Mouse (Mus musculus) testis, adult 2 months (tissue): ENCODE measurements around the gene Slc25a13. TPM values are rescaled to one million over a fixed set of nuclear protein-coding genes. Genes with fewer than 3 reads are reported as not detected.

Experiments used
- H3K27ac ChIP-seq: fragments of 200-500 bp; 2 replicates; pipeline ENCODE4 v1.5.1; 2012; ENCODE audit warnings: low read depth, low read length; ENCODE audit not compliant: control insufficient read depth, insufficient read depth
- H3K27me3 ChIP-seq: fragments of 200-500 bp; 2 replicates; pipeline ENCODE4 v1.6.1; 2012; ENCODE audit warnings: mild to moderate bottlenecking, low read length, moderate library complexity; ENCODE audit not compliant: control insufficient read depth, insufficient read depth
- H3K36me3 ChIP-seq: fragments of 200-500 bp; 2 replicates; pipeline ENCODE4 v1.6.1; 2012; ENCODE audit warnings: mild to moderate bottlenecking, low read length; ENCODE audit not compliant: control insufficient read depth, insufficient read depth
- H3K4me1 ChIP-seq: fragments of 200-500 bp; 2 replicates; pipeline ENCODE4 v1.6.1; 2012; ENCODE audit warnings: low read length; ENCODE audit not compliant: control insufficient read depth, insufficient read depth
- H3K4me3 ChIP-seq: fragments of 200-500 bp; 2 replicates; pipeline ENCODE4 v1.5.1; 2012; ENCODE audit warnings: low read depth, mild to moderate bottlenecking, low read length, moderate library complexity, mixed read lengths; ENCODE audit not compliant: control insufficient read depth
- CTCF ChIP-seq: fragments of 200-500 bp; IDR thresholded peaks from 2 replicates; pipeline ENCODE4 v1.5.1; 2012; ENCODE audit warnings: low read depth, mild to moderate bottlenecking, inconsistent platforms, low read length, moderate library complexity; ENCODE audit not compliant: control insufficient read depth, insufficient read depth, insufficient replicate concordance
- POLR2A ChIP-seq: fragments of 200-500 bp; IDR thresholded peaks from 2 replicates; pipeline ENCODE4 v1.6.1; 2012; ENCODE audit warnings: low read depth, mild to moderate bottlenecking, inconsistent platforms, low read length, moderate library complexity; ENCODE audit not compliant: control insufficient read depth
- polyA plus RNA-seq: library from polyadenylated mRNA; depleted of rRNA; stranded (reverse); fragments of >200 nt; gene quantifications from 2 replicates; pipeline ENCODE4 v1.2.3, GENCODE M21; 2012

Slc25a13 gene
- polyA plus RNA-seq, 1 experiment: 1.9 TPM

- Histone ChIP-seq H3K4me1 (no peaks in the 10 kb centered on the region; the same call in 1 of the 2 replicates), H3K4me3 (no peak overlapping the region), H3K27ac (no peak overlapping the region), H3K36me3 (no peaks in the 10 kb centered on the region), H3K27me3 (no peaks in the 10 kb centered on the region)
- TF ChIP-seq CTCF (no peak), POLR2A (no peak)
Measured at GRCm38 (mm10) chr6:6027664-6028063, 189.3 kb downstream of the Slc25a13 start.

GRCm38 (mm10) chr6:6023976-6024375 is 193.0 kb downstream of the Slc25a13 start:
- Histone ChIP-seq H3K4me1 (no peaks in the 10 kb centered on the region; the same call in 1 of the 2 replicates), H3K4me3 (no peak overlapping the region), H3K36me3 (no peaks in the 10 kb centered on the region), H3K27ac (no peak overlapping the region), H3K27me3 (no peaks in the 10 kb centered on the region)
- no peak for TF ChIP-seq POLR2A
- no peak for TF ChIP-seq CTCF

- no peak overlapping the region for H3K27ac ChIP-seq
- no peak overlapping the region for H3K4me3 ChIP-seq
- H3K27me3 ChIP-seq: no peaks in the 10 kb centered on the region
- no peak for TF ChIP-seq CTCF
- no peak for TF ChIP-seq POLR2A
- no peaks in the 10 kb centered on the region for H3K4me1 ChIP-seq
- no peaks in the 10 kb centered on the region for H3K36me3 ChIP-seq
Measured at GRCm38 (mm10) chr6:6016931-6017330, 200.0 kb downstream of the Slc25a13 start.

GRCm38 (mm10) chr6:6015616-6016015 is 201.4 kb downstream of the Slc25a13 start:
- Histone ChIP-seq H3K36me3 (no peaks in the 10 kb centered on the region), H3K27ac (no peak overlapping the region), H3K4me1 (no peaks in the 10 kb centered on the region), H3K27me3 (no peaks in the 10 kb centered on the region), H3K4me3 (no peak overlapping the region)
- no peak for TF ChIP-seq POLR2A
- no peak for TF ChIP-seq CTCF

GRCm38 (mm10) chr6:6011364-6011763 is 205.6 kb downstream of the Slc25a13 start:
- no peak overlapping the region for H3K4me3 ChIP-seq
- H3K36me3 ChIP-seq: no peaks in the 10 kb centered on the region
- no peaks in the 10 kb centered on the region for H3K27me3 ChIP-seq
- peaks cover under 1% of the 10 kb centered on the region; the same call in 1 of the 2 replicates for H3K4me1 ChIP-seq
- no peak overlapping the region for H3K27ac ChIP-seq
- TF ChIP-seq POLR2A: no peak
- no peak for TF ChIP-seq CTCF

GRCm38 (mm10) chr6:6005762-6006431 is 211.1 kb downstream of the Slc25a13 start:
- Histone ChIP-seq H3K4me1 (peaks cover 11% of the 10 kb centered on the region), H3K27ac (no peak overlapping the region), H3K4me3 (peak overlapping the region; percentile 88), H3K27me3 (no peaks in the 10 kb centered on the region), H3K36me3 (no peaks in the 10 kb centered on the region)
- TF ChIP-seq POLR2A: no peak
- TF ChIP-seq CTCF: peak; percentile 72

- Histone ChIP-seq H3K27ac (no peak overlapping the region), H3K4me3 (no peak overlapping the region), H3K27me3 (no peaks in the 10 kb centered on the region), H3K4me1 (peaks cover 11% of the 10 kb centered on the region), H3K36me3 (no peaks in the 10 kb centered on the region)
- no peak for TF ChIP-seq CTCF
- no peak for TF ChIP-seq POLR2A
Measured at GRCm38 (mm10) chr6:6004756-6005485, 212.1 kb downstream of the Slc25a13 start.

GRCm38 (mm10) chr6:6002061-6002460 is 214.9 kb downstream of the Slc25a13 start:
- no peak for TF ChIP-seq POLR2A
- no peak for TF ChIP-seq CTCF
- H3K36me3 ChIP-seq: no peaks in the 10 kb centered on the region
- H3K4me1 ChIP-seq: peaks cover 11% of the 10 kb centered on the region
- no peaks in the 10 kb centered on the region for H3K27me3 ChIP-seq
- no peak overlapping the region for H3K27ac ChIP-seq
- no peak overlapping the region for H3K4me3 ChIP-seq
